Mouse (Mus musculus) G1E (cell line): ENCODE measurements at regions not wholly inside any gene's neighbourhood (a gene's known extent, or its start where the extent isn't known, plus 50 kb on each side); places are given as distances from the start of the nearest gene placed in this dataset.

Experiments used
- CTCF ChIP-seq: IDR thresholded peaks from 2 replicates; pipeline ENCODE4 v1.5.1; 2012; ENCODE audit warnings: low read depth, low read length, inconsistent platforms, mixed read lengths
- GATA1 ChIP-seq: IDR thresholded peaks from 2 replicates; pipeline ENCODE4 v1.6.1; 2012; ENCODE audit warnings: borderline replicate concordance, low read length, inconsistent platforms, mixed read lengths
- POLR2AphosphoS5 ChIP-seq: IDR thresholded peaks from 2 replicates; pipeline ENCODE4 v1.6.1; 2012; ENCODE audit warnings: low read depth, low read length, inconsistent platforms; ENCODE audit not compliant: insufficient replicate concordance
- TAL1 ChIP-seq: conservative IDR thresholded peaks from 2 replicates; pipeline ENCODE4 v1.6.1; 2012; ENCODE audit warnings: low read depth, low read length, inconsistent platforms, mixed read lengths

DNA sequence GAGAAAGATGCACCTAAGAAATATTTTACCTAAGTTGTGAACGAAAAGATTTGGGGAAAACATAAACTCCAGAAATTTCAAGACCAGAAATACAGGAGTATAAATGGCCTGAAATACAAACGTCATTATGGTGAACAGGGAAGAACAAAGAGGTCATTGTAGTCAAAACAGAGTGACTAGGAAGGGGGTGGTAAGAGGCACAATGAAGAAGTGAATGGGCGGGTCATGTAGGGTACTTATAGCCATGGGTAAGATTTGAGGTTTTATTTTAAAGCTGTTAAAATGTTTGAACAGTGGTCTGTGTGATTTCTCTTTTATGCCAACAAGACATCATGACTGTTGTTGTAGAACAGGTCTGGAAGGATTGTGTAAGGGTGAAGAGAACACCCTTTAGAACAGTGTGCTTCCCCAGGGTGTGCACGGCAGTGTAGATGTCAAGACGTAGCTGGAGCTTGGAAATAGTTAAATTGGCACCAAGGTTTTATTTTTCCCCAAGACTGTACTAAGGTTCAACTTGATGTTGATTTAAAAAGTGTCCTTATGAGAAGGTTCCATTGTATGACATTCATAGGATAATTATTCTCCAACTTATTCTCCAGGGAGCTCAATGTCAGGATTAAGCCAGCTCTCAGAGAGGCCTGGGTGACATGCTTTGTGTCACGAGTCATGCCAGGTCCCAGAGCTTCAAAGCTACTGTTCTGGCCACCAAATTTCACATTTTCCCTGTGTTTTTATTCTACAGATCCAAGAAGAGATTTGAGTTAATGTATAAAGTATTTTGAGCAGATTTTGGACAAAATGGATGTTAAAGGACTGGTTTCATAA is 255.6 kb downstream of the Ptprc start:
- no peak for TF ChIP-seq CTCF
- no peak for TF ChIP-seq GATA1
- TF ChIP-seq POLR2AphosphoS5: no peak
- TF ChIP-seq TAL1: no peak
